25 mouse cellular contexts compared by ENCODE assay signal in the genomic region with DNA sequence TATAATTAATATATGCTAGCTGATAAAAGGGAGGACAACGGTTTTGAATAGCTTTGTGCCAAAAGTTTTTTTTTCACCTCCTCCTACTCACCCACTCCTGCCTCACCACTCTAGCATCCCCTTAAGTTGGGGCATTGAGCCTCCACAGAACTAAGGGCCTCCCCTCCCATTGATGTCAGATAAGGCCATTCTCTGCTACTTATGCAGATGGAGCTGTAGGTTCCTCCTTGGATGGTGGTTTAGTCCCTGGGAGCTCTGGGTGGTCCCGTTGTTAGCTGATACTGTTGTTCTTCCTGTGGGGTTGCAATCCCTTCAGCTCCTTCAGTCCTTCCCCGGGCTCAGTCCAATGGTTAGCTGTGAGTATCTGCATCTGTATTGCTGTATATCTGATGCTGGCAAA. TPM values are rescaled to one million over a fixed set of nuclear protein-coding genes. Genes with fewer than 3 reads are reported as not detected.
A peak's percentile ranks its signal among the peaks of the same experiment; 100 is the strongest.
DNase-seq lines count a peak whose midpoint lies in the region; ATAC-seq and TF ChIP-seq lines count a peak whose summit lies in the region.
"Had no signal": no experiment of that assay in that cellular context is flagged by ENCODE, and none has a peak within 500 bp of the region (broad histone marks: within the 10 kb centered on the region; RNA-seq: fewer than 3 reads in every experiment).

No protein-coding gene starts in this region.

- TF ChIP-seq RAD21 in MEL (IDR thresholded peaks at IDR 0.05; ENCODE audit: low read depth, low read length) = no peak

- peak overlapping the region; percentile 53 for H3K4me2 ChIP-seq in liver, embryonic 13.5 days
- H3K4me2 ChIP-seq: embryonic facial prominence, embryonic 12.5 days; kidney, embryonic 15.5 days; limb, embryonic 13.5 days; lung, embryonic 14.5 days; midbrain, embryonic 15.5 days; neural tube, embryonic 12.5 days; stomach, embryonic 15.5 days had no signal

- peak; percentile 37 to 85; a peak in 2 of 4 replicates for TF ChIP-seq POLR2A in MEL (IDR thresholded peaks at IDR 0.05; ENCODE audit: control insufficient read depth in 1 of 2, insufficient read depth in 1 of 2, low read depth in 1 of 2, low read length in 2 of 2, poor library complexity in 1 of 2)

- WGBS in liver, embryonic 13.5 days (ENCODE audit: insufficient replicate concordance) = 12% methylated on average over 3 of the region's 3 CpGs

- H3K27me3 ChIP-seq in MEL (ENCODE audit: control insufficient read depth in 1 of 2, insufficient read depth in 2 of 2, low read length in 2 of 2) = no peaks in the 10 kb centered on the region
- H3K27me3 ChIP-seq in liver, embryonic 13.5 days = no peaks in the 10 kb centered on the region
- H3K27me3 ChIP-seq: CH12.LX; embryonic facial prominence, embryonic 12.5 days; kidney, embryonic 15.5 days; limb, embryonic 13.5 days; midbrain, embryonic 15.5 days; neural tube, embryonic 12.5 days; stomach, embryonic 15.5 days had no signal

- H3K4me1 ChIP-seq in MEL (ENCODE audit: control insufficient read depth in 1 of 2, insufficient read depth in 2 of 2, low read length in 2 of 2) = peaks cover 18 to 36% of the 10 kb centered on the region in 2 experiments
- peaks cover 42% of the 10 kb centered on the region for H3K4me1 ChIP-seq in liver, embryonic 13.5 days (replicated peaks)
- H3K4me1 ChIP-seq: embryonic facial prominence, embryonic 12.5 days; heart, embryonic 10.5 days; hindbrain, embryonic 10.5 days; kidney, embryonic 15.5 days; limb, embryonic 13.5 days; midbrain, embryonic 15.5 days; neural tube, embryonic 12.5 days; stomach, embryonic 15.5 days had no signal

- peak; percentile 91 for DNase-seq in MEL (ENCODE audit: low read depth, low spot score)
- DNase-seq in liver, embryonic 13.5 days = no peak
- no peak for DNase-seq in kidney, adult 18-20 months
- DNase-seq in adrenal gland, postnatal 14 days = no peak
- no peak for DNase-seq in left cerebral cortex, adult 2 months (ENCODE audit: extremely low spot score in 1 of 2, low spot score in 2 of 2)
- DNase-seq: B cell, adult 2 months; cerebellum, adult 11-12 months; cerebellum, postnatal 10 days; kidney, postnatal 36 days; layer of hippocampus, postnatal 36 days; thymus, adult 2 months had no signal

- H3K36me3 ChIP-seq in MEL (ENCODE audit: control insufficient read depth in 1 of 2, insufficient read depth in 2 of 2, low read length in 2 of 2) = peaks cover 0 to 42% of the 10 kb centered on the region in 2 experiments; a peak in 2 of 4 replicates
- peaks cover 3% of the 10 kb centered on the region; the same call in 1 of the 2 replicates for H3K36me3 ChIP-seq in liver, embryonic 13.5 days
- H3K36me3 ChIP-seq: embryonic facial prominence, embryonic 12.5 days; midbrain, embryonic 15.5 days; neural tube, embryonic 12.5 days; stomach, embryonic 15.5 days had no signal

- H3K9me3 ChIP-seq in MEL (replicated peaks; ENCODE audit: insufficient read depth, low read length) = no peaks in the 10 kb centered on the region
- no peaks in the 10 kb centered on the region for H3K9me3 ChIP-seq in liver, embryonic 13.5 days (replicated peaks)
- H3K9me3 ChIP-seq: embryonic facial prominence, embryonic 12.5 days; heart, embryonic 10.5 days; hindbrain, embryonic 10.5 days; kidney, embryonic 15.5 days; limb, embryonic 13.5 days; midbrain, embryonic 15.5 days; neural tube, embryonic 12.5 days; stomach, embryonic 15.5 days had no signal

- ATAC-seq in erythroblast, adult 5-6 weeks (replicated peaks; ENCODE audit: low FRiP score, poor library complexity, severe bottlenecking) = peak; percentile 22
- ATAC-seq in liver, embryonic 13.5 days (ENCODE audit: low read depth) = peak; percentile 77
- ATAC-seq in megakaryocyte-erythroid progenitor cell, adult 5-6 weeks (replicated peaks; ENCODE audit: low FRiP score, low TSS enrichment, poor library complexity, severe bottlenecking) = peak; percentile 42
- ATAC-seq: forebrain, embryonic 14.5 days; hindbrain, postnatal 0 days; midbrain, embryonic 15.5 days had no signal

- H3K9ac ChIP-seq in MEL (ENCODE audit: control insufficient read depth, low read depth, low read length, poor library complexity, severe bottlenecking) = peak overlapping the region; percentile 61
- H3K9ac ChIP-seq in liver, embryonic 13.5 days = peak overlapping the region; percentile 60
- H3K9ac ChIP-seq: embryonic facial prominence, embryonic 12.5 days; kidney, embryonic 15.5 days; limb, embryonic 13.5 days; lung, embryonic 14.5 days; midbrain, embryonic 15.5 days; neural tube, embryonic 12.5 days; stomach, embryonic 15.5 days had no signal

- H3K79me2 ChIP-seq in MEL (ENCODE audit: control insufficient read depth, insufficient read depth, low read length, poor library complexity) = no peaks in the 10 kb centered on the region; the same call in 1 of the 2 replicates

- no peak for TF ChIP-seq EP300 in MEL (IDR thresholded peaks at IDR 0.05; ENCODE audit: low read depth in 1 of 2, low read length in 2 of 2)

- intact Hi-C loops in left cerebral cortex, adult 2 months (cut with DNase I) = loop anchor here (5.0 kb wide), 1 partner anchor 357 kb away; no protein-coding TSS in a partner anchor

- H3K27ac ChIP-seq in MEL (ENCODE audit: control insufficient read depth, low read depth, low read length) = peak overlapping the region; percentile 92
- peak overlapping the region; percentile 95 for H3K27ac ChIP-seq in liver, embryonic 13.5 days
- no peak overlapping the region for H3K27ac ChIP-seq in left cerebral cortex, adult 2 months
- H3K27ac ChIP-seq: embryonic facial prominence, embryonic 12.5 days; heart, embryonic 10.5 days; hindbrain, embryonic 10.5 days; hindbrain, postnatal 0 days; kidney, embryonic 15.5 days; limb, embryonic 13.5 days; midbrain, embryonic 15.5 days; neural tube, embryonic 12.5 days; stomach, embryonic 15.5 days had no signal

- no peak for TF ChIP-seq CTCF in MEL (IDR thresholded peaks at IDR 0.05 in 2 of 3, conservative IDR thresholded peaks at IDR 0.05 in 1 of 3; ENCODE audit: control insufficient read depth in 1 of 3, insufficient read depth in 1 of 3, low read depth in 2 of 3, low read length in 3 of 3, poor library complexity in 1 of 3, severe bottlenecking in 1 of 3)
- TF ChIP-seq CTCF in left cerebral cortex, adult 2 months (IDR thresholded peaks at IDR 0.05) = no peak

- H3K4me3 ChIP-seq in MEL (ENCODE audit: control insufficient read depth in 1 of 2, insufficient read depth in 1 of 2, low read depth in 2 of 2, low read length in 2 of 2) = peak overlapping the region; percentile 40 to 46
- H3K4me3 ChIP-seq in liver, embryonic 13.5 days (replicated peaks) = 0 out of 2 replicates have a peak overlapping the region, but pooled peaks have one; percentile 18
- no peak overlapping the region for H3K4me3 ChIP-seq in left cerebral cortex, adult 2 months
- H3K4me3 ChIP-seq: embryonic facial prominence, embryonic 12.5 days; heart, embryonic 10.5 days; hindbrain, embryonic 10.5 days; kidney, embryonic 15.5 days; limb, embryonic 13.5 days; midbrain, embryonic 15.5 days; neural tube, embryonic 12.5 days; stomach, embryonic 15.5 days had no signal

RNA-seq across cellular contexts. Expression of gene Gripap1, which starts 10.3 kb away (rescaled TPM):
- total RNA-seq in MEL (2012; rRNA removed) = 36.2 and 40.5 TPM in 2 replicates
- 100 to 1,000 TPM in 1 of 2 experiments, 10 to 100 TPM in 1; 84.6 to 244 TPM for polyA plus RNA-seq in MEL (2012; ENCODE audit: insufficient read depth in 1 of 2, insufficient read length in 2 of 2, low read depth in 1 of 2, low replicate concordance in 2 of 2, missing spikeins in 1 of 2)
- total RNA-seq in erythroblast, adult 5-6 weeks (2015; ENCODE audit: low replicate concordance) = 146 and 177 TPM in 2 replicates
- 200 and 207 TPM in 2 replicates for total RNA-seq in erythroblast, adult 5-6 weeks (2017; ENCODE audit: low replicate concordance)
- polyA plus RNA-seq in liver, embryonic 13.5 days (2015; fragmentation: Nextera tagmentation; extraction: Ambion mirVana) = 30.6 and 32.3 TPM in 2 replicates
- 64.4 and 98.4 TPM in 2 replicates for total RNA-seq in megakaryocyte-erythroid progenitor cell, adult 5-6 weeks (2014; fragmentation: Nextera tagmentation)
- total RNA-seq in megakaryocyte-erythroid progenitor cell, adult 5-6 weeks (2017) = 78.9 and 102 TPM in 2 replicates
- 49.0 and 56.4 TPM in 2 replicates for total RNA-seq in adrenal gland, postnatal 14 days (2021)
- total RNA-seq in left cerebral cortex, adult 2 months (2021) = 100 to 1,000 TPM; 109 to 113 TPM

RNA-seq across cellular contexts. Expression of gene Tfe3, which starts 16.9 kb away (rescaled TPM):
- 20.6 and 23.4 TPM in 2 replicates for total RNA-seq in MEL (2012; rRNA removed)
- 10 to 100 TPM in 1 of 2 experiments, not detected in 1; 64.7 TPM for polyA plus RNA-seq in MEL (2012; ENCODE audit: insufficient read depth in 1 of 2, insufficient read length in 2 of 2, low read depth in 1 of 2, low replicate concordance in 2 of 2, missing spikeins in 1 of 2)
- 16.1 and 20.2 TPM in 2 replicates for total RNA-seq in erythroblast, adult 5-6 weeks (2015; ENCODE audit: low replicate concordance)
- total RNA-seq in erythroblast, adult 5-6 weeks (2017; ENCODE audit: low replicate concordance) = 7.1 and 18.2 TPM in 2 replicates
- 8.9 and 10.1 TPM in 2 replicates for polyA plus RNA-seq in liver, embryonic 13.5 days (2015; fragmentation: Nextera tagmentation; extraction: Ambion mirVana)
- 33.5 and 36.5 TPM in 2 replicates for total RNA-seq in megakaryocyte-erythroid progenitor cell, adult 5-6 weeks (2014; fragmentation: Nextera tagmentation)
- total RNA-seq in megakaryocyte-erythroid progenitor cell, adult 5-6 weeks (2017) = 10.4 and 15.0 TPM in 2 replicates
- 41.0 and 45.4 TPM in 2 replicates for total RNA-seq in adrenal gland, postnatal 14 days (2021)
- total RNA-seq in left cerebral cortex, adult 2 months (2021) = 10 to 100 TPM; 30.9 to 35.1 TPM

RNA-seq across cellular contexts. Expression of gene Ccdc120, which starts 28.6 kb away (rescaled TPM):
- 3.9 and 5.8 TPM in 2 replicates for total RNA-seq in MEL (2012; rRNA removed)
- 10 to 100 TPM in 1 of 2 experiments, not detected in 1; 12.2 TPM for polyA plus RNA-seq in MEL (2012; ENCODE audit: insufficient read depth in 1 of 2, insufficient read length in 2 of 2, low read depth in 1 of 2, low replicate concordance in 2 of 2, missing spikeins in 1 of 2)
- total RNA-seq in erythroblast, adult 5-6 weeks (2015; ENCODE audit: low replicate concordance) = not detected in 2 replicates
- total RNA-seq in erythroblast, adult 5-6 weeks (2017; ENCODE audit: low replicate concordance) = 1.8 TPM in 1 of 2 replicates, not detected in the other
- 1.7 TPM in 2 replicates for polyA plus RNA-seq in liver, embryonic 13.5 days (2015; fragmentation: Nextera tagmentation; extraction: Ambion mirVana)
- 0.74 and 2.3 TPM in 2 replicates for total RNA-seq in megakaryocyte-erythroid progenitor cell, adult 5-6 weeks (2014; fragmentation: Nextera tagmentation)
- 1.4 and 2.2 TPM in 2 replicates for total RNA-seq in megakaryocyte-erythroid progenitor cell, adult 5-6 weeks (2017)
- total RNA-seq in adrenal gland, postnatal 14 days (2021) = 4.2 TPM in 2 replicates
- total RNA-seq in left cerebral cortex, adult 2 months (2021) = 10 to 100 TPM; 26.3 TPM

RNA-seq across cellular contexts. Expression of gene Kcnd1, which starts 42.8 kb away (rescaled TPM):
- 0.26 and 0.31 TPM in 2 replicates for total RNA-seq in MEL (2012; rRNA removed)
- 1 to 10 TPM in 1 of 2 experiments, not detected in 1; 1.4 TPM for polyA plus RNA-seq in MEL (2012; ENCODE audit: insufficient read depth in 1 of 2, insufficient read length in 2 of 2, low read depth in 1 of 2, low replicate concordance in 2 of 2, missing spikeins in 1 of 2)
- 4.8 and 5.4 TPM in 2 replicates for total RNA-seq in erythroblast, adult 5-6 weeks (2015; ENCODE audit: low replicate concordance)
- total RNA-seq in erythroblast, adult 5-6 weeks (2017; ENCODE audit: low replicate concordance) = 3.6 and 4.5 TPM in 2 replicates
- polyA plus RNA-seq in liver, embryonic 13.5 days (2015; fragmentation: Nextera tagmentation; extraction: Ambion mirVana) = 0.13 and 0.34 TPM in 2 replicates
- total RNA-seq in megakaryocyte-erythroid progenitor cell, adult 5-6 weeks (2014; fragmentation: Nextera tagmentation) = 0.55 and 2.2 TPM in 2 replicates
- 1.9 and 2.2 TPM in 2 replicates for total RNA-seq in megakaryocyte-erythroid progenitor cell, adult 5-6 weeks (2017)
- 0.93 and 1.3 TPM in 2 replicates for total RNA-seq in adrenal gland, postnatal 14 days (2021)
- 1 to 10 TPM; 7.7 to 9.3 TPM for total RNA-seq in left cerebral cortex, adult 2 months (2021)

RNA-seq across cellular contexts. Expression of gene Praf2, which starts 51.1 kb away (rescaled TPM):
- total RNA-seq in MEL (2012; rRNA removed) = 19.1 and 23.0 TPM in 2 replicates
- polyA plus RNA-seq in MEL (2012; ENCODE audit: insufficient read depth in 1 of 2, insufficient read length in 2 of 2, low read depth in 1 of 2, low replicate concordance in 2 of 2, missing spikeins in 1 of 2) = 10 to 100 TPM in 1 of 2 experiments, not detected in 1; 60.1 TPM
- total RNA-seq in erythroblast, adult 5-6 weeks (2015; ENCODE audit: low replicate concordance) = 4.8 and 10.0 TPM in 2 replicates
- 1.5 and 2.8 TPM in 2 replicates for total RNA-seq in erythroblast, adult 5-6 weeks (2017; ENCODE audit: low replicate concordance)
- 8.3 and 9.1 TPM in 2 replicates for polyA plus RNA-seq in liver, embryonic 13.5 days (2015; fragmentation: Nextera tagmentation; extraction: Ambion mirVana)
- 4.9 and 8.1 TPM in 2 replicates for total RNA-seq in megakaryocyte-erythroid progenitor cell, adult 5-6 weeks (2014; fragmentation: Nextera tagmentation)
- 1.4 and 6.6 TPM in 2 replicates for total RNA-seq in megakaryocyte-erythroid progenitor cell, adult 5-6 weeks (2017)
- total RNA-seq in adrenal gland, postnatal 14 days (2021) = 11.1 and 11.8 TPM in 2 replicates
- total RNA-seq in left cerebral cortex, adult 2 months (2021) = 10 to 100 TPM; 88.9 to 92.7 TPM

Comparison
In these comparisons a context has a peak if more than half of its experiments do, and no peak if none do; other contexts are left out.
1. ATAC-seq: peak in every context shown above with its lines; median percentile 77 in liver, embryonic 13.5 days; 42 in megakaryocyte-erythroid progenitor cell, adult 5-6 weeks; 22 in erythroblast, adult 5-6 weeks.